Mouse (Mus musculus) G1E (cell line): Measurements from ENCODE around the gene Fam53b. TPM values are rescaled to one million over a fixed set of nuclear protein-coding genes. Genes with fewer than 3 reads are reported as not detected.

Source experiments
- ATAC-seq: 2 replicates; pipeline ENCODE4 v1.8.0; 2016; ENCODE audit warnings: mild to moderate bottlenecking; ENCODE audit not compliant: insufficient number of reproducible peaks, poor library complexity, low FRiP score, severe bottlenecking; ENCODE audit errors: extremely low read depth
- DNase-seq: peaks from one replicate; pipeline ENCODE4 v3.0.0; 2012; ENCODE audit warnings: low spot score
- H3K27me3 ChIP-seq: 2 replicates; pipeline ENCODE4 v1.6.1; 2012; ENCODE audit warnings: mild to moderate bottlenecking, low read length, inconsistent platforms; ENCODE audit not compliant: insufficient read depth
- H3K36me3 ChIP-seq: replicated peaks from 2 replicates; pipeline ENCODE3; 2012; ENCODE audit warnings: mild to moderate bottlenecking, inconsistent platforms
- H3K4me1 ChIP-seq: 2 replicates; pipeline ENCODE4 v1.6.1; 2012; ENCODE audit warnings: low read depth, low read length, inconsistent platforms, mixed read lengths; ENCODE audit not compliant: insufficient read depth
- H3K4me3 ChIP-seq: 2 replicates; pipeline ENCODE4 v1.5.1; 2012; ENCODE audit warnings: low read depth, mild to moderate bottlenecking, inconsistent platforms, low read length, moderate library complexity, mixed read lengths
- H3K9me3 ChIP-seq: replicated peaks from 2 replicates; pipeline ENCODE4 v1.6.1; 2012; ENCODE audit warnings: inconsistent platforms
- CTCF ChIP-seq: IDR thresholded peaks from 2 replicates; pipeline ENCODE4 v1.5.1; 2012; ENCODE audit warnings: low read depth, low read length, inconsistent platforms, mixed read lengths
- GATA1 ChIP-seq: IDR thresholded peaks from 2 replicates; pipeline ENCODE4 v1.6.1; 2012; ENCODE audit warnings: borderline replicate concordance, low read length, inconsistent platforms, mixed read lengths
- GATA2 ChIP-seq: IDR thresholded peaks from 2 replicates; pipeline ENCODE4 v1.6.1; 2012; ENCODE audit warnings: low read depth, low read length, inconsistent platforms, borderline replicate concordance
- POLR2AphosphoS5 ChIP-seq: IDR thresholded peaks from 2 replicates; pipeline ENCODE4 v1.6.1; 2012; ENCODE audit warnings: low read depth, low read length, inconsistent platforms; ENCODE audit not compliant: insufficient replicate concordance
- TAL1 ChIP-seq: conservative IDR thresholded peaks from 2 replicates; pipeline ENCODE4 v1.6.1; 2012; ENCODE audit warnings: low read depth, low read length, inconsistent platforms, mixed read lengths
- polyA plus RNA-seq: library from polyadenylated mRNA; stranded (reverse); fragments of >175 nt; gene quantifications from 2 replicates; pipeline ENCODE4 v1.2.3, GENCODE M21; 2012
- total RNA-seq, 2 experiments: library from RNA; stranded (forward) in 1 of 2; stranded (reverse) in 1 of 2; fragments of 200-1000 nt in 1 of 2; fragments of >200 nt in 1 of 2; fragmentation: Nextera tagmentation in 1 of 2; gene quantifications; 2 replicates each; pipeline ENCODE4 v1.2.3; 2014 to 2017

Fam53b gene
- total and polyA plus RNA-seq, 3 experiments: 22.1 to 63.6 (median 23.8) TPM

DNA sequence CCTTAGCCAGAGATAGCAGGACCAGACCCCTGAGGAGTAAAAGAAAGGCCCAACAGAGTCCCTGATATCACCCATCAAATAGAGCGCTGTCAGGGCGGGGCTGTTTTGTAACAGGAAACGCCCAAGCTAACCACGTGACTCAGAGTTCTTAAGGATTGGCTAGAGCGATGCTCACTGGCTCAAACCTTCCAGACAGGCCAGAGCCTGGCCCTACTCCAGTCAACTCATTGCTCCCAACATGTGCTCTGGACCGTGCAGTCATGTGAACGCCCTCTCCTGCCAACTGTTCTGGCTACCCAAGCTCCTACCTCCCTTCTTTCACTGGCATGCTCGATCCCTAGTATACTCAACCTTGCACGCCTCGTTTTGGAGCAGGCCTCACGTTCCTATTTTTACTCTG, 89.8 kb downstream of the Fam53b start:
- TF ChIP-seq CTCF: no peak
- TF ChIP-seq TAL1: no peak
- TF ChIP-seq POLR2AphosphoS5: no peak
- no peak for TF ChIP-seq GATA2
- TF ChIP-seq GATA1: no peak
- ATAC-seq (peak; percentile 78), DNase-seq (no peak)
- H3K9me3 ChIP-seq: no peaks in the 10 kb centered on the region
- H3K4me1 ChIP-seq: peaks cover 33% of the 10 kb centered on the region
- no peaks in the 10 kb centered on the region for H3K27me3 ChIP-seq
- H3K4me3 ChIP-seq: no peak overlapping the region
- H3K36me3 ChIP-seq: peaks cover 85% of the 10 kb centered on the region

- no peaks in the 10 kb centered on the region for H3K27me3 ChIP-seq
- DNase-seq (no peak), ATAC-seq (no peak)
- H3K4me1 ChIP-seq: peaks cover 26% of the 10 kb centered on the region
- no peak overlapping the region for H3K4me3 ChIP-seq
- peaks cover 84% of the 10 kb centered on the region for H3K36me3 ChIP-seq
- TF ChIP-seq TAL1 (no peak), CTCF (no peak), POLR2AphosphoS5 (no peak), GATA1 (no peak), GATA2 (no peak)
- no peaks in the 10 kb centered on the region for H3K9me3 ChIP-seq
These were observed 91.0 kb downstream of the Fam53b start for GRCm38 (mm10) chr7:132722401-132723370.

DNA sequence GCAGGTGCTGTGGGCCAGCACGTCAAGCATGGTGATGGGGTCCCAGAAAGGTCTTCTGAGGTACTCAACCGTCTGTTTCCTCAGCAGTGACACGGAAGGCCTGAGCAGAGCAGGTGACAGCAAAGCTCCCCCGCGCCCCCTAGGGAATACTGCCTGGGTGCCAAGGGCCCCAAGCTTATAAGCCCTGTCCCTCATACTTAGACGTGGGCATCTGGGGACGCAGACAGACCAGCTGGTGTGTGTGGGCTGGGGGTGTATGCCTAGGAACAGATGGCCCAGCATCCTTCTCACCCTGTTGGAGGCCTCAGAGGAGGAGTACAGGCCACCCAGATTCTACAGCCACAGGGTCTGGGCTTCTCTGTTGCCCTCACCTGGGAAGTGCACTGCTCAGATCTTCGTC, 93.1 kb downstream of the Fam53b start:
- Histone ChIP-seq H3K4me3 (no peak overlapping the region), H3K36me3 (peaks cover 81% of the 10 kb centered on the region), H3K4me1 (peaks cover 35% of the 10 kb centered on the region), H3K9me3 (no peaks in the 10 kb centered on the region), H3K27me3 (no peaks in the 10 kb centered on the region)
- DNase-seq (no peak), ATAC-seq (no peak)
- TF ChIP-seq GATA1: no peak
- no peak for TF ChIP-seq POLR2AphosphoS5
- no peak for TF ChIP-seq GATA2
- no peak for TF ChIP-seq TAL1
- TF ChIP-seq CTCF: no peak

GRCm38 (mm10) chr7:132719570-132719969, 94.1 kb downstream of the Fam53b start:
- no peaks in the 10 kb centered on the region for H3K9me3 ChIP-seq
- H3K4me3 ChIP-seq: no peak overlapping the region
- TF ChIP-seq GATA1: no peak
- TF ChIP-seq TAL1: no peak
- no peak for TF ChIP-seq GATA2
- no peak for TF ChIP-seq POLR2AphosphoS5
- no peak for TF ChIP-seq CTCF
- H3K27me3 ChIP-seq: no peaks in the 10 kb centered on the region
- peaks cover 83% of the 10 kb centered on the region for H3K36me3 ChIP-seq
- DNase-seq (no peak), ATAC-seq (no peak)
- H3K4me1 ChIP-seq: peaks cover 35% of the 10 kb centered on the region

GRCm38 (mm10) chr7:132715259-132715658, 98.4 kb downstream of the Fam53b start:
- peaks cover 85% of the 10 kb centered on the region for H3K36me3 ChIP-seq
- H3K4me3 ChIP-seq: no peak overlapping the region
- H3K27me3 ChIP-seq: no peaks in the 10 kb centered on the region
- TF ChIP-seq GATA2 (no peak), CTCF (no peak), POLR2AphosphoS5 (no peak)
- ATAC-seq (no peak), DNase-seq (no peak)
- H3K9me3 ChIP-seq: no peaks in the 10 kb centered on the region
- peaks cover 19% of the 10 kb centered on the region for H3K4me1 ChIP-seq

- Histone ChIP-seq H3K36me3 (peaks cover 76% of the 10 kb centered on the region), H3K9me3 (no peaks in the 10 kb centered on the region), H3K27me3 (no peaks in the 10 kb centered on the region), H3K4me3 (no peak overlapping the region), H3K4me1 (peaks cover 16% of the 10 kb centered on the region)
- no peak for TF ChIP-seq GATA1
- TF ChIP-seq GATA2: no peak
- ATAC-seq (no peak), DNase-seq (no peak)
These were observed 99.3 kb downstream of the Fam53b start for GRCm38 (mm10) chr7:132714236-132714923.
